Mouse (Mus musculus): ENCODE data around the gene Lsm3.

Gene Lsm3

DNA sequence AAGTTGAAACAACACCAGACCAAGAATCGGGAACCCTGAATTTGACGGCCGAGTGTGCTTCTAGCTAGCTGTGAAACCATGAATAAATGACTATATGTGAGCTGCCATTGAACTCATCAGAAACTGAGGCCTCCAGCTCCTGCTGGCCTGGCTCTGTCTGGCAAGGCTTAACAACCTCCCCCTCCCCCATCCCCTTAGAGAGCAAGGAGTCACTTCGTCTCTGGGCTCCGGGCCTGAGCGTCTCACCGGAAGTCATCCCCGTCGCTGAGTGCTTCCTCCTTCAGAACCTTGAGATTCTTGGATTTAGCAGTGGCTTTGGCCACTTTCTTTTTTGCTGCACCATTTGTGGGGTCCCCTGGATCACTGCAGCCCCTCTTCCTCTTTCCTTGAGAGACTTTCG lies 5.5 kb upstream of the Lsm3 start:
- in situ Hi-C loops (cut with MboI, MseI), result no loop called here

DNA sequence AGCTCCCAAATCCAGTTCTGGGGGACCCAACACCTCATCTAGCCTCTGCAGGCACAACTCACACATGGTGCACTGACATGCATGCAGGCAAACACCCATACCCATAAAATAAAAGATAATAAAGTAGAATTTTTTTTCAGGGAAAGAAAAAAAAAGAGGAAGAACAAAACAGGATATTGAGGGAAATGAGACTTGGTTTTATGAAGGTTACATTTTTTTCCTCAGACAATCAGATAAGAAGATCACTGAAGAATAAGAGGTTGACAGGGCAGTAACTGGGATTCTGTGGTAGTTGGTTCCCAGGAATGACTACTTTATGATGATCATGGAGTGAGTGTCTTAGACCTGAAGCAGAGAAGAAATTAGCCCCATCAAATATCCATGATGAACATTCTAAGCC lies 1.6 kb upstream of the Lsm3 start:
- in situ Hi-C loops (cut with MboI, MseI), result no loop called here

DNA sequence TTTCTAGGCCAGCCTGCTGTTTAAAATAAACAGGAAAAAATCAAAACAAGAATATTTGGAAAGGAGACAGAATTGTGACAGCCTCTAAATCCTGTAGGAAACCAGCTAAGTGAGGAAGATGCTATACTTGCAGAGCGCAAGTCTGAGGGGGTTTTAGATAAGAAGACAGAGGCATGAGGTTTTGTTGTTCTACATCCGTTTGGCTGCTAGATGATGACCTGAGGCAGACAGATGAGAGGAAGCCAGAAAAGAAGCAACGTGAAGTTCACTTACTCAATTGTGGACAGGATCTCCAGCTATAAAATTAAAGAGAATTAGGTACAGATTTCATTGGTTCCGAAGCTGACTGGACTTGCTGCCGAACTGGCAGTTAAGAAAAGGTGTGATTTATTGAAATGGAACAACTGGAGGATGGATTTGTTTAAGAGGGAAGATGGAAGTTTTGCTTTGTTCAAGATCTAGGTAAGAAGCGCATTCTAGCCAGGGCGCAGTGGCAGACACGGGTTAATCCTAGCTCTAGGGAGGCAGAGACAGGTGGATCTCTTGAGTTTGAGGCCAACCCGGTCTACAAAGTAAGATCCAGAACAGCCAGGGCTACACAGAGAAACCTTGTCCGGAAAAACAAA lies 878 bp upstream of the Lsm3 start:
- in situ Hi-C loops (cut with MboI, MseI), result no loop called here

DNA sequence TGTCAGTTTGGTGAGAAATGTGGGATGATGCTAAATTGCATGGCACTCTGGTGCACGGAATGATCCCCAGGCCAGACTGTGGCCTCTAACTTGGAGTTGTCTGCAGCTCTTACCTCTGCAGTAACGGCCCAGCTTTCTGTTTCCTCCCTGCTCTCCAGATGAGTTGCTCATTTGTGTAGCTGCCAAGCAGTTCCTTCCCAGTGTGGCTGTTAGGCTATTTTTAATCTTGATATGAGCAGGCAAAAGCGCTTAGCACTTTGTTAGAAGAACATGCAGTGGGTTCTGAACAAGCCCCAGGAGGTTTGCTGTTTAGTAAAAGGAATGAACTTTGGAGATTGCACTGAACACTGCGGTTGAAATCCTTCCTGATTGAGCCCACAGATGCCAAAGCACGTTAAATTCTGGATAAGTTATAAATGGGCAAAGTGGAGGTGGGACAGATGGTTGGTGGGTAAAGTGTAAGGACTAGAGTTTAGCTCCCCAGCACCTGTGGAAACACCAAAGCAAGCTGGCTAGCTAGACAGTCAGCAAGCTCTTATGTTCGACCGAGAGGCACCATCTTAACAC lies 2.8 kb downstream of the Lsm3 start:
- in situ Hi-C loops (cut with MboI, MseI), result no loop called here

DNA sequence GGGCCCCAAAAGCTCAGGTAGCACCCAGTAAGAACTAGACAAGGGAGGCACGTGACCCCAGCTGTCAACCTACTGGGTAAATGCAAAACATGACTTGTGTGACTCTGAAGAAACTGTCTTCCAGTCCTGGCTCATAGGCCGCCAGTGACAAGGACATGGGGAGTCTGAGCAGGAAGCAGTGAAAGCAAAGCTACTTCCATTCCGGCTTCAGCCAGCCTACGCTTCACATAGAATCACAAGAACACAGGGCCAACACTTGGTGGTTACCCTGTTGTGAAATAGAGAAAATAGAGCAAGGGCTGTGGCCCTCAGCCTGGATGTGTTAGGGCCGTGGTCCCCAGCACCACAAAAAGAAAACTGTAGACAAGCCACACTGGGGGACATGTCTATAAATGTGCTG lies 7.1 kb downstream of the Lsm3 start:
- in situ Hi-C loops (cut with MboI, MseI), result no loop called here

DNA sequence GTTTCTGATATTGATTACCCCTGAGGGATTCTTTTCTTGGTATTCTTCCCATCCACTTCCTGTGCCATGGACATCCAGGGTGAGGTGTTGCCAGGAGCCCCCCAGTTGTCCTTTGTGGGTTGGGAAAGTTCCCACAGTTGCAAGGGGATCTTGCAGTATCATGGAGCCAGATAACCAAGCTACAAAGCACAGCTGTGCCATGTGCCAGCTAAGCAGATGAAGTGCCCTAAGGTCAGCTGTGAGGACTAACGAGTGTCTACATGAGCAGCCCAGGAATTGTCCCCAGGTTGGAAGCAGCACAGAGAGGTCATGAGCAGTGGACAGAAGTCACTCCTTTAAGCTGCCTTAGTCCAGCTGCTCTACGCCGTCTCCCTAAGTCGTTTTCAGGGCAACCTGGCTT lies 9.8 kb downstream of the Lsm3 start:
- in situ Hi-C loops (cut with MboI, MseI), result no loop called here

DNA sequence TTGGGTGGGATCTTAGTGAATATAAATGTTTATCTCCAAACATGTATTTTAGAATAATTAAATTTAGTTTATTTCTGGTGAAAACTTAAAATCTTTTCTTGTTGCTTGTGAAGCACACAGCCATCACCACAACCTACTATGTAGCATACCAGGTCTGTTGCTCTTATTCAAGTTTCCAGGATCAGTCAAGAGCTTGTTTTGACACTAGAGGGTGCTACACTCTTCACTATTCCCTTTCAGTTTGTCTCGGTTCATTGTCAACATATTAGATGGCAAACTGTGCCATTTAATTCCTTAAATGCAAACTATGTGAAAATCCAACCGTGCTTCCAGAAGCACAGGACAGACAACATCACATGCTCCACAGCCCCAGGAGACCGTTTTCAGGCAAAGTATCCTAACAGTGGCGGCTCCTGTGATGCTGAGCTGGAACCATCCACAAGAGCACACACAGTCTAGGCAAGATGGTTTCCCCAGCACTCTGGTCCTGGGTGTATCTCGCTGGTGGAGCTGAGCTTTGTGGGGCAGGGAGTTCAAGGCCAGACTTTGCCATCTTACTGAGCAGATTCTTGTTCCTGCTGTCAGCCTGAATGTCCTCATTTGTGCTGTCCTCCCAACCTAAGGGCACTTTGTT lies 11.6 kb downstream of the Lsm3 start:
- in situ Hi-C loops (cut with MboI, MseI), result no loop called here

DNA sequence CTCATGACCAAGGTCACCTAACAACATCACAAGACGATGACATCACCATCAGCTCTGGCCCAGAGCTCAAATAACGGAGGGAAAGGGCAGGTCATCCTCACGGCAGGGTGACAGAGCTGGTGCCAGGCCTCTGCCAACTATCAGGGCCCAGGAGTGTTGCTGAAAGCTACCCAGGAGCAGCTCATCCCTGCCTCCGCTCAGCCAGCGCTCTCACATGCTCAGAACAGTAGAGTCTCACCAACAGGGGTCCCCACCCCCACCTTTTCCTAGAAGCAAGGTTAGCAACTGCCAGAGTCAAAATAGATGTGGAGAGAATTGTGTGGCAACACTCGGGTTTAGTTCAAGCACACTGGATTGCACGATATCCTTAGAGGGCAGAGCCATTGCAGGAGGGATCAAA lies 12.5 kb downstream of the Lsm3 start:
- in situ Hi-C loops (cut with MboI, MseI), result no loop called here

DNA sequence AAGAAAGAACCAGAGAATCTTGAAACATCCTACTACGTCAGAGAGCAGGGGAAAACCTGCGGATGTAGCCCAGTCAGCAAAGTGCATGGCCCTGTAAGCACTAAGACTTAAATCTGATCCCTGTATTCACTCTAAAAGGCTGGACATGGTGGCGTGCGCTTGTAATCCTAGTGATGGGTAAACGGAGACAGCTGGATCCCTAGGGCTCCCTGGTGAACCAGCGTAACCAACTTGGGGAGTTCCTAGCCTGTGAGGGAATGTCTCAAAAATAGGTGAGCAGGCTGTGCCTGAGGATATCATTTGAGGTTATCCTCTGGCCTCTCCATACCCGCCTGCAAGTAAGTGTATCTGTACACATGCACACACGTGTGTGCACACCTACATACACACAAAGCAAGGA lies 14.9 kb downstream of the Lsm3 start:
- in situ Hi-C loops (cut with MboI, MseI), result no loop called here

DNA sequence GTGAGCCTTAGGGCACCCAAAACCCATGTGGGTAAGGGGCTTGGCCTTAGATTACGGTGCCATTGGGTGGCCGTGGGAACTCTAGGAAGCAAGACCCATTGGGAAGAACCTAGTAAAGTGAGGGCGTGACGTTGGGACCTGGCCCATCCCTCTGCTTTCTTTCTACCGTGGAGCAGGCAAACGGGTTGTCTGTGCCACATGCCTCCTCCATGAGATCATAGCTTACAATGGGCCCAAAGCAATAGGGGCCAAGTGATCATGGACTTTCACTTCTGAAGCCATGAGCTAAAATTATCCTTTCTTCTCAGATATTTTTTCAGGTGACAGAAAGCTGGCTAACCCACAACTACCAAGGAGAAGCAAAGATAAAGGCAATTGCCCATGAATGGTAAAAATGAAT lies 15.5 kb downstream of the Lsm3 start:
- in situ Hi-C loops (cut with MboI, MseI), result no loop called here

DNA sequence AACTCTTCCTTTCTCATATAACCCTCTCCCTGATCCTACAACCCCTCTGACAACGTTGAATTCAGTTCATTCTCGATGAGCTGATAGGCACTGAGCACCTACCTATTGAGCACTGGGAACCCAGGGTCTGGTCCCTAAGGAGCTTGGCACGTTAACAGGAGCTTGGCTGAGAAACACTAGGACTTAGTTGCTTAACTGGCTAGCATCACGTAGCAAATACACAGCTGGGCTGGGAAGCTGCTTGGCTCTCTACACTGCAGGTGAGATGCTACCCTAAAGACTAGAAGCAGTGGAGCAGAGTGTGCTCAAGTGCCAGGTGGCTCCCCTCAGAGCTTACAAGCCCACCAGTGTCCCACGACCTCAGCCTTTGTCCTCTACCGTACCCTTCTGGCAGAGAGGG lies 16.9 kb downstream of the Lsm3 start:
- in situ Hi-C loops (cut with MboI, MseI), result no loop called here

DNA sequence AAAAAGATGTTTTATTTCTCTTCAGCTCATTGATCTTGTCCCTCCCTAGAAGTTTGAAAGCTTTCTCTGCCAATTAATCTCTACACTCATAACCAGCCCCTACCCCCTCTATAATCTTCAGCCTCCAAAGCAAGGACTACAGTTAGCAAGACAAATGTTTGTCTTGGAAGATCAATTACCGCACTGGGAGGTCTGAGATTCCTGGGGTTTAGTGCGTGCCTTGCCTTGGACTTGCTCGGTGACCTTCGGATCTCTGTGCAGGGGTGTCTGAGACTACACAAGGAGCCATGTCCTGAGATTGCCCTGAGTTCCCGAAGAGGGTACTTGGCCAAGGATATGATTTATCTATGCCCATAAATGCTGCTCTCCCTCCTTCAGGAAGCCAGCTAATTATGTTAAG lies 17.6 kb downstream of the Lsm3 start:
- in situ Hi-C loops (cut with MboI, MseI), result no loop called here

DNA sequence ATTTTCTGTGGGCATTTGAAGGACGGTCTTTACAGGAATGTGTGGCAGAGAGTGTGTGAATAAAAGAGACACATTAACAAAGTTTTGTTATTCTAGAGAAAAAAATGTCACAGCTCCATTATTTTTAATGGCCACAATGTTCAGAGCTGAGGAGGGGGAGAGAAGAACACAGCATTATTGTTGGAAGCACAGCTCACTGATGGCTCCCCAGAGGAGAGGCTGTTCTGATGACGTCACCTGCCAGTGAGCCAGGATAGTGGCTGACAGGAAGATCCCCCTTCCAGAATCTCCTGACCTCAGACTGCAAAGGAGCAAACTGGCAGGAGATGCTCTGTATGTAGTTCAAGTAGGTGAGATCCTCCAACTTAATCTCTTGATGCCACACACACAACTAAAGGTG lies 18.0 kb downstream of the Lsm3 start:
- in situ Hi-C loops (cut with MboI, MseI), result no loop called here

DNA sequence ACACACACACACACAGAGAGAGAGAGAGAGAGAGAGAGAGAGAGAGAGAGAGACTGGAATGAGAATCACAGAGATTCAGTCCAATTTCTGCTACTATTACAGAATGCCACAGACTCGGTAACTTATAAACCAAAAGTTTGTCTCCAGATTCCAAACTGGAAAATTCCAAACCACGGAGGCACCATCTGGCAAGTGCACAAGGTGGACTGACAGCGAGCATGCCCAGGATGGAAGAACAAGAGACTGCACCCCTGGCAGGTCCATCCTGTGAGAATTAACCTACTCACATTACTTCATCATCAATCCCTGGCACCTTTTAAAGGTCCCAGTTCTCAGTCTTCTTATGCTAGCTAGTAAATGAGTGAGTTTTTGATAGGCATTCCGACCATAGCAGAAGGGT lies 18.5 kb downstream of the Lsm3 start:
- in situ Hi-C loops (cut with MboI, MseI), result no loop called here

DNA sequence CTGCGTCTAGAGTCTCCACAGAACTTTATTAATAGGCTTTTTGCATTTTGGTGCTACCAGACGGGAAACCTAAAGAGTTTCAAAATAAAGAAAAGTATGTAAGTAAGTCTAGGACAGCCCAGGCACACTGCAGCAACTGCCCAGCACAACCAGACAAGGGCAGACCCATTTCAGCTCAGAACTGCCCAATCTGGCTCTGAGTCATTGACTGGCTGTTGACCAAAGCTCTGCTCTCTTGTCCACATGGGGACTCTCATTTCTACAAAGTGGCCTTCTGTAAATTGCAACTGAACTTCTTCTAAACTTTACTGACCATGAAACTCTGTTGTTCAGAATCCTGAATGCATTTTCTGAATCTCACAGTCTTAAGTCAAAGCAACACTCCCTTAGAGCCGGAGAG lies 19.5 kb downstream of the Lsm3 start:
- in situ Hi-C loops (cut with MboI, MseI), result no loop called here

DNA sequence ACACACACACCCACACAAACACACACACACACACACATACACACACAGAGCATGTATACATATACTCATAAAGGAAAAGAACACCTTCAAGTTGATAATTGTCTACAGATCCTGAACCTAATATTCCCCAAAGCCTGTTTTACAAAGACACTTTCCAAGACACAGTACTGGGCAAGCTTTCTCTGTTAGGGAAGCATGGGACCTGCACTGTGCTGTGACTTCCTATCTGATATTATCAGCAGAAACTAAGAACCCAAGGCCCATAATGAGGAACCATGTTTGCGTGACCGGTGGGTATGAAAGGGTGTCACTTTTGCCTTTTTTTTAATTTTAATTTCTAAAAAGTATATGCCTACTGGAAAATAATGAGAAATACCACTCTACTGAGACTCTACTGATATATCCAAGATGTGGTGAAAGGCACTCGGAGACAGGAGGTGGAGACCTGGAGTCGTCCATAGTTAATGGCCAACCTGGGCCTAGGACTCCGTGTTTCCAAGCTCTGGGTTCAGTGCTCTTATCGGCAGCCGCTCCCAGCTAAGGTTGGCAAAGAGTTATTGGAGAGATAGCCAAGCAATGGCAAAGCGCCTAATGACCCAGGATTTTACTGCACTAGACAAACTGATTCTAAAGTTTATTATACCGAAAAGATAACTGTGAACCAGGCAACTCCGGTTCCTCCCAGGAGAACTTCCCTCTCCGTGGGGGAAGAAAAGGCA lies 20.5 kb downstream of the Lsm3 start:
- in situ Hi-C loops (cut with MboI, MseI), result no loop called here

DNA sequence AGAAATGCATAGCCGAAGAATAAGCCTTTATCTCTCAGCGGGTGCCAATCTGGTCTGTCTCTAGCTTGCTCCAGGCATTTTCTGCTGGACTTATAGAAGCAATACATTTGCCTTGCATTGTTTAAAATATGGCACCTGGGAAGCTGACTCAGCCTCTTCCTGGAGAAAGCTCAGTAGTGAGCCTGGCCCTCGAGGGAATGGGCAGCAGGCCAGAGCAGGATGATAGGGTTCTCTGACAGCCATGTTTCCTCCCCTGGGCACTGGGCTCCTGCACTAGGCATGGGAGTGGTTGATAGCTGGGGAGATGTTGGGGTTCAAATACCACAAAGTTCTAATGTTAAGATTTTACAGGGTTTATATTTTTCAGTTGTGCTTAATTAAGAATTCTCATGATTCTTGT lies 25.5 kb downstream of the Lsm3 start:
- in situ Hi-C loops (cut with MboI, MseI), result no loop called here

DNA sequence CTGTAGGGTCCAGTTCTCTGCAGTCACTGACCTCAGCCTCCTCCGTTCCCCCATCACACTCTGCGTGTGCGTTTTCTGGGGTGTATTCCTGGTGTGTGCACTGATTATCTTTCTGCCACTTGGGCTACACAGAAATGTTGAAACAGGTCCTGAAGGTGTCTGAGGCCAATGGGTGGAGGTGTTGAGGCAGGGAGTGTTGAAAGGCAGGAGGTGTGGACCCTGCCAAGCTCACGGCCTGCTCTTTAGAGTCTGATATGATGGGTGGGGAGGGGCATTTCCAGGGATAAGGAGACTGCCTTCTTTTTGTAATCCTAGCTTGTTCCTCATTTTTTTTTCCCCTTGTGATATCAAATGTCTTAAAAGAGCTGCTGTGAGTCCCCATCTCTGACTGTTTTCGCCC lies 27.3 kb downstream of the Lsm3 start:
- in situ Hi-C loops (cut with MboI, MseI), result no loop called here

DNA sequence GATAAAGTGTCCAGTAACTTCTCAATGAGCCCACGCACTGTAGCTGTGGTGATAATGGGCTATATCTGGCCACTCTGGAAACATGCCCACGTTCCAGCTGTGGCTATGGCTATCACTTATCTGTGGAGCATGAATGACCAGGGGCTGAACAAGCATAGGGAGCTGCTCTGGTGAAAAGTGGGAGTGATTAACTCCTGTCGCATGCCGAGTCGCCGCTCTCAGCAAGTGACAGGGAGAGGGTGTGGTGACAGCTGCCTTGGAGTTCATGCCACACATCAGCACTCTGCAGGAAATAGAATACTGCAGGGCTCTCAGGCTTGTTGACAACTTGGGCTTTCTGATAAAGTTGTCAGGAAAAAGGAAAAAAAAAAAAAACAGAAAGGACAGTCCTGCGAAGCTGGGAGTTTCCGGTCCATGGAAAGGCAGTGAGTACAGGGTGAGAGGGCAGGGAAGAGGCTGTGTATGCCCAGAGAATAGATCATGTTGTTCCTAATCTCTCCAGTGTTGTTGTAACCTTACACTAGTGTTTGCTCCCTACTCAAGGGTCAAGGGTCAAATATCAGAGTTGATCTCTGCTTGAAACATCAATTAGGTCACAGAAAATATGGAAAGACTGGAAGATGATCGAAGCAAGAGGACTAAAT lies 30.6 kb downstream of the Lsm3 start:
- in situ Hi-C loops (cut with MboI, MseI), result no loop called here

DNA sequence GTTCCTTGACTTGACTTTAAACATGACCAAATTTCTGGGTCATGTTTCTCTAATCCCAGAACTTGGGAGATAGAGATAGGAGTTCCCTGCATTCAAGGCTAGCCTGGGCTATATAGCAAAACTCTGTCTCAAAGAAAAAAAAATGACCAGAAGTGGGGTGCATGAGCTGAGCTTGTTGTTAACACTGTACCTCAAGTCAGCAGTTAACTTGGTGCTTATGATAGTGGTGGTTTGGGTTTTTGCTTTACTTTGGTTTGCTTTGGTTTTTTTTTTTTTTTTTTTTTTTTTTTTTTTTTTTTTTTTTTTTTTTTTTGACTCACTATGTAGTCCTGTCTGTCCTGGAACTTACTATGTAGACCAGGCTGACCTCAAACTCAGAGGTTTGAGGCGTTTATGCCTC lies 31.6 kb downstream of the Lsm3 start:
- in situ Hi-C loops (cut with MboI, MseI), result no loop called here

DNA sequence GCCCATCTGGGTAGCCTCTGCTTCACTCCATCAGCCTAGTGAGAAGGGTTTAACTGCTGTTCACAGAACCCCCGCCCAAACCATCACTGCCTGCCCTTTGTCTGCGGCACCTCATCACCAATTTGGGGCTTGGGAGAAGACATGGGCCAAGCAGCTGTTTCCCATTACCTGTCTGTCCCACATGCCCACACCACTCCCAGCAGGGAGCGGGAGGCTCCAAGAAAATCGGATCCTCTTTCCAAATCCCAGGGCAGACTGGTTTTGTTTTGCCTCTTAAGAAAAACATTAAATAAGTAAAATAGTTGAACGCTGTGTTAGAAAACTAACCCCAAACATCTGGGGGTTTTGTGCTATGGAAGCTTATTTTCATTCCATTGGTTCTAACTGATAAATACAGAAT lies 33.9 kb downstream of the Lsm3 start:
- in situ Hi-C loops (cut with MboI, MseI), result no loop called here

DNA sequence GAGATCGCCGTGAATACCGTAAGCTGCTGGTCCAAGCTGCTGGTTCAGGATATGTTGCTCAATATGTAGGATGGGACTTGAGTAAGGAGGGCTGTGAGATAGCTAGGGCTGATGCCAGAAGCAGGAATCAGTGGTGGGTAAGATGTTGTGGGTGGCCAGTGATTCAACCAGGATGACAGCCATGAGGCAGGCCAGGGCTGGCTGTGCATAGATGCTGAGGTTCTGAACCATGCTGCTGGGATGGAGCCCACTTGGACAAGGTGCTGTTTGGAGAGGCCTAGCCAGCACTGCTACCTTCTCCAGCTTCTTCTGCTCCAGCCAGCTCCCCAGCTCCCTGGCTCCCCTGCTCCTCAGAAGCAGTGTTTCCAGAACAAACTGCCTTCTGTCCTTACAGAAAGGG lies 35.9 kb downstream of the Lsm3 start:
- in situ Hi-C loops (cut with MboI, MseI), result no loop called here

DNA sequence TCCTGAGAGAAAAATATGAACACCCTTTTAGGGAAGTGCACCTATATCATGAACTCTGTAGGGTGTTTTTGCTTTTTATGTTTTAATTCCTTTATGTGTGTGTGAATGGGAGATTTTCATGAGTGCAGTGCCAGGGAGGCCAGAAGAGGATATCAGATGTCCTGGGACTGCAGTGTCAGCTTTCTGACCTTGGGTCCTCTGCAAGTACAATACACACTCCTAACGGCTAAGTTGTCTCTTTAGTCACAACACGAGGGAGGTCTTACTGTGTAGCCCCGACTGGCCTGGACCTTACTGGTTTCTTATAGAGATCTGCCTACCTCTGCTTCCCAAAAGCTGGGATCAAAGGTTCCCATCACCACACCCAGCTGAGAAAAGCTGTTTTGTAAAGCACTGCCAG lies 37.0 kb downstream of the Lsm3 start:
- in situ Hi-C loops (cut with MboI, MseI), result no loop called here

Data from T-helper 1 cell (primary cell).